8 mouse cellular contexts compared by ENCODE assay signal in genomic region chr16:16303138-16303827, GRCm38 (mm10). TPM values are rescaled to one million over a fixed set of nuclear protein-coding genes. Genes with fewer than 3 reads are reported as not detected.
DNase-seq lines count a peak whose midpoint lies in the region; ATAC-seq and TF ChIP-seq lines count a peak whose summit lies in the region.

No protein-coding gene starts in this region.

- under 1% methylated on average over 59 of the region's 61 CpGs for WGBS in hindbrain, postnatal 0 days
- under 1% methylated on average over 61 of the region's 61 CpGs for WGBS in limb, embryonic 11.5 days
- WGBS in midbrain, embryonic 11.5 days, result under 1% methylated on average over 59 of the region's 61 CpGs

- no peaks in the 10 kb centered on the region for H3K9me3 ChIP-seq in hindbrain, postnatal 0 days (ENCODE audit: low read length)
- H3K9me3 ChIP-seq in limb, embryonic 11.5 days (ENCODE audit: control insufficient read depth, low read length), result no peaks in the 10 kb centered on the region
- no peaks in the 10 kb centered on the region for H3K9me3 ChIP-seq in midbrain, embryonic 11.5 days (ENCODE audit: control insufficient read depth, low read length)

- TF ChIP-seq CTCF in hindbrain, postnatal 0 days (IDR thresholded peaks at IDR 0.05; ENCODE audit: low read depth), result no peak

- no peaks in the 10 kb centered on the region for H3K27me3 ChIP-seq in hindbrain, postnatal 0 days (ENCODE audit: insufficient read depth, low read length)
- no peaks in the 10 kb centered on the region for H3K27me3 ChIP-seq in limb, embryonic 11.5 days (ENCODE audit: control insufficient read depth, insufficient read depth, low read length)
- no peaks in the 10 kb centered on the region for H3K27me3 ChIP-seq in midbrain, embryonic 11.5 days (ENCODE audit: control insufficient read depth, insufficient read depth, low read length)

- peak; percentile 74 for ATAC-seq in hindbrain, postnatal 0 days
- ATAC-seq in limb, embryonic 11.5 days (ENCODE audit: insufficient number of reproducible peaks, low FRiP score, low TSS enrichment, low read depth), result peak; percentile 72
- ATAC-seq in midbrain, embryonic 11.5 days (ENCODE audit: low FRiP score), result peak; percentile 72

- H3K4me1 ChIP-seq in hindbrain, postnatal 0 days (ENCODE audit: insufficient read depth, low read length), result peaks cover 8% of the 10 kb centered on the region; the same call in 1 of the 2 replicates
- 0 out of 2 replicates have a peak, but pooled peaks cover 5% of the 10 kb centered on the region for H3K4me1 ChIP-seq in limb, embryonic 11.5 days (ENCODE audit: control insufficient read depth, insufficient read depth, low read length)
- H3K4me1 ChIP-seq in midbrain, embryonic 11.5 days (ENCODE audit: control insufficient read depth, insufficient read depth, low read length), result peaks cover 6% of the 10 kb centered on the region; the same call in 1 of the 2 replicates

- H3K36me3 ChIP-seq in hindbrain, postnatal 0 days (ENCODE audit: insufficient read depth, low read length), result peaks cover 15% of the 10 kb centered on the region; the same call in 1 of the 2 replicates
- H3K36me3 ChIP-seq in limb, embryonic 11.5 days (ENCODE audit: control insufficient read depth, insufficient read depth, low read length), result peaks cover 2% of the 10 kb centered on the region; the same call in 1 of the 2 replicates
- H3K36me3 ChIP-seq in midbrain, embryonic 11.5 days (ENCODE audit: control insufficient read depth, insufficient read depth, low read length), result peaks cover 3% of the 10 kb centered on the region

- H3K27ac ChIP-seq in hindbrain, postnatal 0 days, result peak overlapping the region; percentile 94
- H3K27ac ChIP-seq in limb, embryonic 11.5 days (replicated peaks; ENCODE audit: low read depth, low read length), result peak overlapping the region; percentile 75
- peak overlapping the region; percentile 81 for H3K27ac ChIP-seq in midbrain, embryonic 11.5 days (ENCODE audit: low read depth, low read length)

- H3K4me3 ChIP-seq in hindbrain, postnatal 0 days (ENCODE audit: low read length), result peak overlapping the region; percentile 94
- peak overlapping the region; percentile 81 for H3K4me3 ChIP-seq in limb, embryonic 11.5 days (ENCODE audit: low read depth, low read length)
- peak overlapping the region; percentile 96 for H3K4me3 ChIP-seq in midbrain, embryonic 11.5 days (ENCODE audit: low read depth, low read length)

- peak; percentile 48 for DNase-seq in retina, embryonic 14.5 days (ENCODE audit: low spot score)
- no peak for DNase-seq in retina, postnatal 1 day
- peak; percentile 65 to 69 for DNase-seq in cerebellum, postnatal 10 days
- peak; percentile 7 for DNase-seq in gastrocnemius, adult 18-20 months (ENCODE audit: low spot score)
- peak; percentile 49 for DNase-seq in hindbrain, postnatal 0 days (ENCODE audit: low spot score)
- DNase-seq in limb, embryonic 11.5 days (ENCODE audit: low spot score), result peak; percentile 74
- DNase-seq in midbrain, embryonic 11.5 days (ENCODE audit: low spot score, missing footprints), result no peak
- DNase-seq in spleen, adult 18-20 months, result peak; percentile 25 to 42

- H3K9ac ChIP-seq in hindbrain, postnatal 0 days (replicated peaks; ENCODE audit: low read length), result peak overlapping the region; percentile 84
- peak overlapping the region; percentile 85 for H3K9ac ChIP-seq in limb, embryonic 11.5 days (ENCODE audit: low read length)
- H3K9ac ChIP-seq in midbrain, embryonic 11.5 days (ENCODE audit: low read length), result peak overlapping the region; percentile 88

- peak overlapping the region; percentile 72 for H3K4me2 ChIP-seq in hindbrain, postnatal 0 days (ENCODE audit: low read depth, low read length)
- H3K4me2 ChIP-seq in limb, embryonic 11.5 days (ENCODE audit: low read depth, severe bottlenecking), result peak overlapping the region; percentile 53
- peak overlapping the region; percentile 87 for H3K4me2 ChIP-seq in midbrain, embryonic 11.5 days

RNA-seq across cellular contexts. Expression of gene Yars2, which starts 0.5 kb away (rescaled TPM):
- 10 to 100 TPM; 19.8 to 20.2 TPM for total RNA-seq in gastrocnemius, adult 18-20 months (2021)
- total RNA-seq in hindbrain, postnatal 0 days (2014; rRNA removed), result 30.9 and 40.6 TPM in 2 replicates
- polyA plus RNA-seq in hindbrain, postnatal 0 days (2015; fragmentation: Nextera tagmentation; extraction: Ambion mirVana), result 26.4 and 28.0 TPM in 2 replicates
- polyA plus RNA-seq in limb, embryonic 11.5 days (2014; fragmentation: Nextera tagmentation; extraction: Ambion mirVana), result 45.0 and 46.6 TPM in 2 replicates
- polyA plus RNA-seq in midbrain, embryonic 11.5 days (2014; fragmentation: Nextera tagmentation; extraction: Ambion mirVana), result 41.2 and 44.2 TPM in 2 replicates

RNA-seq across cellular contexts. Expression of gene Dnm1l, which starts 55.5 kb away (rescaled TPM):
- 10 to 100 TPM; 56.6 to 59.9 TPM for total RNA-seq in gastrocnemius, adult 18-20 months (2021)
- 70.6 and 79.7 TPM in 2 replicates for total RNA-seq in hindbrain, postnatal 0 days (2014; rRNA removed)
- polyA plus RNA-seq in hindbrain, postnatal 0 days (2015; fragmentation: Nextera tagmentation; extraction: Ambion mirVana), result 109 and 113 TPM in 2 replicates
- 60.7 and 66.1 TPM in 2 replicates for polyA plus RNA-seq in limb, embryonic 11.5 days (2014; fragmentation: Nextera tagmentation; extraction: Ambion mirVana)
- 75.5 and 82.9 TPM in 2 replicates for polyA plus RNA-seq in midbrain, embryonic 11.5 days (2014; fragmentation: Nextera tagmentation; extraction: Ambion mirVana)

Comparison
In these comparisons a context has a peak if more than half of its experiments do, and no peak if none do; other contexts are left out.
1. DNase-seq: peak in retina, embryonic 14.5 days (single experiment), cerebellum, postnatal 10 days (2 of 2), gastrocnemius, adult 18-20 months (single experiment), hindbrain, postnatal 0 days (single experiment), limb, embryonic 11.5 days (single experiment) and spleen, adult 18-20 months (2 of 2); none in retina, postnatal 1 day (single experiment) and midbrain, embryonic 11.5 days (single experiment).
2. Peak in every context shown above with its lines, with median percentiles within 50 percentile points of each other: ATAC-seq, H3K27ac ChIP-seq, H3K4me2 ChIP-seq, H3K4me3 ChIP-seq and H3K9ac ChIP-seq.